ENCODE assay signal across 9 mouse cellular contexts in the genomic region with DNA sequence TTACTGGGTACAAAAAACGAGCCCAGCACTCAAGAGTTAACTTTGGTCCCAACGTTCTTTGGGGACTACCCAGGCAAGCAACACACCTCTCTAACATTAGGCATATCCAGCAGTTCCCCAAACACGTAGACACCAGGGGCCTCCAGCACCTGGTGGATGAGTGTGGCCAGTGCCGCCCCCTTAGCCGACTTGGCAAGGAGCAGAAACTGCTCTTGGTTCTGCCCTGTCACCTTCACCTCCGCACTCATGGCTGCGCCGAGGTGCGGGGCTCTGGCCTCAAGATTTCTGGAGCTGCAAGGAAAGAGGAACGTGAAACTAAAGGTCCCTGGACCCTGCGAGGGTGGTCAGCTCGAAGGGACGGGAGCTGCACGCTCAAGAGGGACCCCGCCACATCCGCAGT. TPM values are rescaled to one million over a fixed set of nuclear protein-coding genes. Genes with fewer than 3 reads are reported as not detected.
DNase-seq lines count a peak whose midpoint lies in the region; ATAC-seq and TF ChIP-seq lines count a peak whose summit lies in the region.
"Had no signal": no experiment of that assay in that cellular context is flagged by ENCODE, and none has a peak within 500 bp of the region (broad histone marks: within the 10 kb centered on the region; RNA-seq: fewer than 3 reads in every experiment).

No protein-coding gene starts in this region.

- 12% methylated on average over 16 of the region's 16 CpGs for WGBS in kidney, adult 2 months
- WGBS in hindbrain, embryonic 11.5 days = 45% methylated on average over 16 of the region's 16 CpGs

- H3K9ac ChIP-seq in hindbrain, embryonic 11.5 days (ENCODE audit: low read depth, low read length) = peak overlapping the region; percentile 94

- no peaks in the 10 kb centered on the region for H3K27me3 ChIP-seq in kidney, adult 2 months (replicated peaks; ENCODE audit: control insufficient read depth, insufficient read depth, low read length)
- H3K27me3 ChIP-seq in hindbrain, embryonic 11.5 days (ENCODE audit: control insufficient read depth, insufficient read depth, low read length) = no peaks in the 10 kb centered on the region
- no peaks in the 10 kb centered on the region for H3K27me3 ChIP-seq in megakaryocyte, embryonic 14.5 days (replicated peaks)

- H3K27ac ChIP-seq in kidney, adult 2 months (ENCODE audit: insufficient read depth, low read depth, low read length) = peak overlapping the region; percentile 95; the same call in 1 of the 2 replicates
- no peak overlapping the region for H3K27ac ChIP-seq in hindbrain, embryonic 11.5 days (ENCODE audit: low read depth, low read length)

- H3K4me2 ChIP-seq in hindbrain, embryonic 11.5 days (replicated peaks; ENCODE audit: low read depth, low read length) = peak overlapping the region; percentile 82

- peak overlapping the region; percentile 100 for H3K4me3 ChIP-seq in kidney, adult 2 months (ENCODE audit: insufficient read depth, low read depth, low read length)
- peak overlapping the region; percentile 83 for H3K4me3 ChIP-seq in hindbrain, embryonic 11.5 days (ENCODE audit: low read depth, low read length)
- peak overlapping the region; percentile 96 for H3K4me3 ChIP-seq in megakaryocyte, embryonic 14.5 days (replicated peaks)

- 0 out of 2 replicates have a peak, but pooled peaks cover 5% of the 10 kb centered on the region for H3K4me1 ChIP-seq in kidney, adult 2 months (ENCODE audit: control insufficient read depth, insufficient read depth, low read length)
- no peaks in the 10 kb centered on the region; the same call in none of the 2 replicates for H3K4me1 ChIP-seq in hindbrain, embryonic 11.5 days (replicated peaks; ENCODE audit: control insufficient read depth, insufficient read depth, low read length)
- peaks cover 61% of the 10 kb centered on the region for H3K4me1 ChIP-seq in megakaryocyte, embryonic 14.5 days

- peak; percentile 56; the same call in 1 of the 2 replicates for ATAC-seq in hindbrain, embryonic 11.5 days (ENCODE audit: low FRiP score)
- no peak for ATAC-seq in cerebellum, adult (ENCODE audit: insufficient number of reproducible peaks, low FRiP score, low TSS enrichment)

- no peaks in the 10 kb centered on the region for H3K9me3 ChIP-seq in hindbrain, embryonic 11.5 days (ENCODE audit: control insufficient read depth, low read length)
- 0 out of 2 replicates have a peak, but pooled peaks cover 3% of the 10 kb centered on the region for H3K9me3 ChIP-seq in megakaryocyte, embryonic 14.5 days

- no peak for TF ChIP-seq POLR2A in kidney, adult 2 months (IDR thresholded peaks at IDR 0.05; ENCODE audit: low read depth, low read length)

- no peak for DNase-seq in kidney, adult 2 months
- no peak for DNase-seq in kidney, postnatal 25 days
- DNase-seq in R1 (ENCODE audit: low read depth, low spot score) = peak; percentile 64
- DNase-seq in hindbrain, embryonic 11.5 days (ENCODE audit: low spot score) = no peak
- DNase-seq in spleen, postnatal 4 days (ENCODE audit: low spot score in 2 of 2) = no peak
- DNase-seq in adrenal gland, adult 18-20 months (ENCODE audit: low spot score in 2 of 2) = no peak

- H3K36me3 ChIP-seq in kidney, adult 2 months (ENCODE audit: control insufficient read depth, insufficient read depth, low read length) = no peaks in the 10 kb centered on the region
- peaks cover under 1% of the 10 kb centered on the region; the same call in 1 of the 2 replicates for H3K36me3 ChIP-seq in hindbrain, embryonic 11.5 days (ENCODE audit: control insufficient read depth, insufficient read depth, low read length)
- peaks cover 51% of the 10 kb centered on the region for H3K36me3 ChIP-seq in megakaryocyte, embryonic 14.5 days (replicated peaks; ENCODE audit: low read length)

- TF ChIP-seq CTCF in kidney, adult 2 months (conservative IDR thresholded peaks at IDR 0.05; ENCODE audit: insufficient read depth, insufficient read length, low read depth, low read length) = no peak

RNA-seq across cellular contexts. Expression of a gene that starts 0.7 kb away (rescaled TPM):
- polyA plus RNA-seq in kidney, adult 2 months (2012; rRNA removed) = 268 and 276 TPM in 2 replicates
- polyA plus RNA-seq in hindbrain, embryonic 11.5 days (2014; fragmentation: Nextera tagmentation; extraction: Ambion mirVana) = 94.3 and 99.7 TPM in 2 replicates
- 46.8 and 55.7 TPM in 2 replicates for polyA plus RNA-seq in megakaryocyte, embryonic 14.5 days (2012; ENCODE audit: insufficient read depth, low replicate concordance)
- total RNA-seq in adrenal gland, adult 18-20 months (2021) = 100 to 1,000 TPM; 112 to 141 TPM

RNA-seq across cellular contexts. Expression of a gene that starts 31.9 kb away (rescaled TPM):
- 0.95 and 0.99 TPM in 2 replicates for polyA plus RNA-seq in kidney, adult 2 months (2012; rRNA removed)
- polyA plus RNA-seq in hindbrain, embryonic 11.5 days (2014; fragmentation: Nextera tagmentation; extraction: Ambion mirVana) = 1.6 and 1.9 TPM in 2 replicates
- polyA plus RNA-seq in megakaryocyte, embryonic 14.5 days (2012; ENCODE audit: insufficient read depth, low replicate concordance) = 2.5 and 7.7 TPM in 2 replicates
- total RNA-seq in adrenal gland, adult 18-20 months (2021) = 1 to 10 TPM; 1.6 to 3.0 TPM
- total RNA-seq: neutrophil, adult 5-6 weeks had no signal

RNA-seq across cellular contexts. Expression of a gene that starts 33.5 kb away (rescaled TPM):
- 402 and 403 TPM in 2 replicates for polyA plus RNA-seq in kidney, adult 2 months (2012; rRNA removed)
- polyA plus RNA-seq in hindbrain, embryonic 11.5 days (2014; fragmentation: Nextera tagmentation; extraction: Ambion mirVana) = 443 and 465 TPM in 2 replicates
- polyA plus RNA-seq in megakaryocyte, embryonic 14.5 days (2012; ENCODE audit: insufficient read depth, low replicate concordance) = 183 and 362 TPM in 2 replicates
- total RNA-seq in adrenal gland, adult 18-20 months (2021) = 100 to 1,000 TPM; 298 to 321 TPM

RNA-seq across cellular contexts. Expression of a gene that starts 44.3 kb away (rescaled TPM):
- 37.8 and 45.7 TPM in 2 replicates for polyA plus RNA-seq in kidney, adult 2 months (2012; rRNA removed)
- 8.7 and 16.5 TPM in 2 replicates for polyA plus RNA-seq in hindbrain, embryonic 11.5 days (2014; fragmentation: Nextera tagmentation; extraction: Ambion mirVana)
- polyA plus RNA-seq in megakaryocyte, embryonic 14.5 days (2012; ENCODE audit: insufficient read depth, low replicate concordance) = 21.5 and 67.6 TPM in 2 replicates
- total RNA-seq in adrenal gland, adult 18-20 months (2021) = 10 to 100 TPM; 56.0 to 56.1 TPM

RNA-seq across cellular contexts. Expression of a gene that starts 44.7 kb away (rescaled TPM):
- polyA plus RNA-seq in kidney, adult 2 months (2012; rRNA removed) = 1,732 and 2,839 TPM in 2 replicates
- polyA plus RNA-seq in hindbrain, embryonic 11.5 days (2014; fragmentation: Nextera tagmentation; extraction: Ambion mirVana) = 321 and 337 TPM in 2 replicates
- 330 and 450 TPM in 2 replicates for polyA plus RNA-seq in megakaryocyte, embryonic 14.5 days (2012; ENCODE audit: insufficient read depth, low replicate concordance)
- total RNA-seq in adrenal gland, adult 18-20 months (2021) = 100 to 1,000 TPM; 770 to 874 TPM
